Mouse (Mus musculus): ENCODE measurements around the gene Fmo5.

GRCm38 (mm10) chr3:97617899-97618298 lies 10.7 kb upstream of the Fmo5 start:
- no peak for TF ChIP-seq POLR2A (IDR thresholded peaks at IDR 0.05; ENCODE audit: insufficient read depth, low read length)
- TF ChIP-seq CTCF (IDR thresholded peaks at IDR 0.05; ENCODE audit: low read depth, low read length): no peak
- no peak for TF ChIP-seq EP300 (IDR thresholded peaks at IDR 0.05; ENCODE audit: insufficient read depth, low read depth, low read length)
